10 mouse cellular contexts compared by ENCODE assay signal in the genomic region with DNA sequence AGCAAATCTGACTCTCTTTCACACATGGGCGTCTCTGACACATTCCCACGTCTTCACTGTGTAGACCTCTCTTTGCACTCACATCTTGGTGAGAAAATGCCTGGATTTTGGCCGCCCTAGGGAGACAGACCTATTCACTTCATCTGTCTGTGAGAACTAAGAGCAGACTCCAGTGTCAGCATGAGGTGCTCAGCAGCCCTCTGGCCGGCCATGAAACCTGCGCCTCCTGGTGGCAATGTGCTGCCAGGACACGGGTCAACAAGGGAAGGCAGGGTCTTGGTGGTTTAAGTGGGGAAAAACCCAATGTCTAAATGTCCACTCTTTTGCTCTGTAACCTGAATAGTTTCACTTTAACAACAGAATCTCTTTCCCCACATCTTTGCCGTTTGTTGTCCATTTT. TPM values are rescaled to one million over a fixed set of nuclear protein-coding genes. Genes with fewer than 3 reads are reported as not detected.
DNase-seq lines count a peak whose midpoint lies in the region; ATAC-seq and TF ChIP-seq lines count a peak whose summit lies in the region.
"Had no signal": no experiment of that assay in that cellular context is flagged by ENCODE, and none has a peak within 500 bp of the region (broad histone marks: within the 10 kb centered on the region; RNA-seq: fewer than 3 reads in every experiment).

No protein-coding gene starts in this region.

- no peaks in the 10 kb centered on the region for H3K4me1 ChIP-seq in midbrain, postnatal 0 days (ENCODE audit: insufficient read depth, low read length)
- peaks cover 1% of the 10 kb centered on the region; the same call in 1 of the 2 replicates for H3K4me1 ChIP-seq in midbrain, embryonic 13.5 days (replicated peaks)

- TF ChIP-seq CTCF in midbrain, postnatal 0 days (IDR thresholded peaks at IDR 0.05) = peak; percentile 83

- no peak overlapping the region for H3K27ac ChIP-seq in midbrain, postnatal 0 days (ENCODE audit: low read depth, low read length)
- no peak overlapping the region for H3K27ac ChIP-seq in midbrain, embryonic 13.5 days
- H3K27ac ChIP-seq: heart, embryonic 13.5 days had no signal

- peak; percentile 58 for DNase-seq in cerebellum, adult 11-12 months
- DNase-seq in midbrain, postnatal 0 days (ENCODE audit: low spot score) = peak; percentile 55
- peak; percentile 64 for DNase-seq in cerebellum, adult 9-11 months
- peak; percentile 70 for DNase-seq in induced T-regulatory cell, adult 2 months (ENCODE audit: low read depth)
- peak; percentile 73 for DNase-seq in lung, postnatal 36 days
- peak; percentile 57 for DNase-seq in thymus, postnatal 0 days (ENCODE audit: low spot score)

- H3K36me3 ChIP-seq in midbrain, postnatal 0 days (ENCODE audit: insufficient read depth, low read length) = peaks cover 53% of the 10 kb centered on the region
- H3K36me3 ChIP-seq in midbrain, embryonic 13.5 days = peaks cover 84% of the 10 kb centered on the region

- H3K4me2 ChIP-seq in midbrain, postnatal 0 days (ENCODE audit: low read depth, low read length, poor library complexity, severe bottlenecking) = no peak overlapping the region
- no peak overlapping the region for H3K4me2 ChIP-seq in midbrain, embryonic 13.5 days (replicated peaks)
- H3K4me2 ChIP-seq: heart, embryonic 13.5 days had no signal

- H3K9me3 ChIP-seq in midbrain, postnatal 0 days (ENCODE audit: low read length) = no peaks in the 10 kb centered on the region
- no peaks in the 10 kb centered on the region for H3K9me3 ChIP-seq in midbrain, embryonic 13.5 days
- H3K9me3 ChIP-seq: heart, embryonic 13.5 days had no signal

- no peak overlapping the region for H3K4me3 ChIP-seq in midbrain, postnatal 0 days (ENCODE audit: low read depth, low read length)
- H3K4me3 ChIP-seq in midbrain, embryonic 13.5 days (replicated peaks) = no peak overlapping the region
- H3K4me3 ChIP-seq: heart, embryonic 13.5 days; myocyte had no signal

- H3K9ac ChIP-seq in midbrain, postnatal 0 days (replicated peaks; ENCODE audit: low read length, poor library complexity, severe bottlenecking) = no peak overlapping the region
- H3K9ac ChIP-seq in midbrain, embryonic 13.5 days (replicated peaks) = no peak overlapping the region
- H3K9ac ChIP-seq: heart, embryonic 13.5 days had no signal

- WGBS in midbrain, postnatal 0 days = 32% methylated on average over 7 of the region's 7 CpGs
- WGBS in midbrain, embryonic 13.5 days = 29% methylated on average over 7 of the region's 7 CpGs

- no peak for ATAC-seq in cerebellum, adult (ENCODE audit: insufficient number of reproducible peaks, low FRiP score, low TSS enrichment)
- no peak for ATAC-seq in midbrain, postnatal 0 days (ENCODE audit: low FRiP score)
- ATAC-seq in midbrain, embryonic 13.5 days = no peak

- no peaks in the 10 kb centered on the region for H3K27me3 ChIP-seq in midbrain, postnatal 0 days (ENCODE audit: insufficient read depth, low read length)
- H3K27me3 ChIP-seq in midbrain, embryonic 13.5 days = no peaks in the 10 kb centered on the region
- H3K27me3 ChIP-seq: heart, embryonic 13.5 days had no signal

RNA-seq across cellular contexts. Expression of a gene that starts 9.0 kb away (rescaled TPM):
- total RNA-seq in midbrain, postnatal 0 days (2014; rRNA removed) = 65.4 and 68.4 TPM in 2 replicates
- polyA plus RNA-seq in midbrain, postnatal 0 days (2015; fragmentation: Nextera tagmentation; extraction: Ambion mirVana) = 36.0 and 37.3 TPM in 2 replicates
- 42.8 and 44.8 TPM in 2 replicates for polyA plus RNA-seq in midbrain, embryonic 13.5 days (2015; fragmentation: Nextera tagmentation; extraction: Ambion mirVana)
- 37.6 and 51.3 TPM in 2 replicates for polyA plus RNA-seq in thymus, postnatal 0 days (2015; fragmentation: Nextera tagmentation; extraction: Ambion mirVana)

RNA-seq across cellular contexts. Expression of a gene that starts 24.4 kb away (rescaled TPM):
- 0.09 TPM in 1 of 2 replicates, not detected in the other for total RNA-seq in midbrain, postnatal 0 days (2014; rRNA removed)
- polyA plus RNA-seq in midbrain, postnatal 0 days (2015; fragmentation: Nextera tagmentation; extraction: Ambion mirVana) = 0.06 and 0.09 TPM in 2 replicates
- 0.13 and 0.14 TPM in 2 replicates for polyA plus RNA-seq in midbrain, embryonic 13.5 days (2015; fragmentation: Nextera tagmentation; extraction: Ambion mirVana)
- polyA plus RNA-seq in thymus, postnatal 0 days (2015; fragmentation: Nextera tagmentation; extraction: Ambion mirVana) = 0.05 and 0.13 TPM in 2 replicates

RNA-seq across cellular contexts. Expression of a gene that starts 29.8 kb away (rescaled TPM):
- 11.0 and 19.4 TPM in 2 replicates for total RNA-seq in midbrain, postnatal 0 days (2014; rRNA removed)
- polyA plus RNA-seq in midbrain, postnatal 0 days (2015; fragmentation: Nextera tagmentation; extraction: Ambion mirVana) = 116 and 124 TPM in 2 replicates
- 133 and 137 TPM in 2 replicates for polyA plus RNA-seq in midbrain, embryonic 13.5 days (2015; fragmentation: Nextera tagmentation; extraction: Ambion mirVana)
- 83.1 and 87.9 TPM in 2 replicates for polyA plus RNA-seq in thymus, postnatal 0 days (2015; fragmentation: Nextera tagmentation; extraction: Ambion mirVana)
